Mouse (Mus musculus): ENCODE data around the gene Enpp6.
A peak's percentile ranks its signal among the peaks of the same experiment; 100 is the strongest.

Enpp6 gene

DNA sequence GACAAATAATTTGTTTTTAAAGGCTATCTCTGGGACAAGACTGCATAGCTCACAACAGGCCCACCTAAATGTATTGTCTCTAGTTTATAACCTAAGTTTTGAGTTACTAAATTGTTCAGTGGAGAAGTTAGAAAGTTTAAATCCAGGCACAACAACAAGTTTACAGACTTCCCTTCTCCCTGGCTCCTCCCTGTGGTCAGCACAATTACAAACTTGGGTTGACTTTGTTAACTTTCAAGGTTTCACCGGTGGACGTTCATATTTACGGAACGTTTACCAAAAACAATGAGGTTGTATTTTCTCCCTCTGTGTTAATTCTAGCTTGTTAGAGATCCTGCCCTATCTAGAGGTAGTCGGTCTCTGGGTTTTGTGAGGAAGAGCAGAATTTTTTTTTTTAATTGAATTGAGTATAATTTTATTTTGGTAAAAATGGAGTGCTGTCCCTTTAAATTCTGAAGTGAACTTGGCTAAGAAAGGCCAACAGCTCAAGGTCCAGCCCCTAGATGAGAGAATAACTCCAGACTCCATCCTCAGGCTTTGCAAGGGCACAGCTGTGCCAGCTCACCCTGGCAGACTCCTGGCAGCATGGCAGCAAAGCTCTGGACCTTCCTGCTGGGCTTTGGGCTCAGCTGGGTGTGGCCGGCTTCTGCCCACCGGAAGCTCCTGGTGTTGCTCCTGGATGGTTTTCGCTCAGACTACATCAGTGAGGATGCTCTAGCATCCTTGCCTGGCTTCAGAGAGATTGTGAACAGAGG lies at the start of gene Enpp6:
Gene Enpp6, plus strand, starts transcription at position 502 of the 755 bp plus-strand sequence.
- DNase-seq: no peak

- no peak for DNase-seq
Measured at GRCm38 (mm10) chr8:46938218-46938617, 48.5 kb upstream of the Enpp6 start.

DNA sequence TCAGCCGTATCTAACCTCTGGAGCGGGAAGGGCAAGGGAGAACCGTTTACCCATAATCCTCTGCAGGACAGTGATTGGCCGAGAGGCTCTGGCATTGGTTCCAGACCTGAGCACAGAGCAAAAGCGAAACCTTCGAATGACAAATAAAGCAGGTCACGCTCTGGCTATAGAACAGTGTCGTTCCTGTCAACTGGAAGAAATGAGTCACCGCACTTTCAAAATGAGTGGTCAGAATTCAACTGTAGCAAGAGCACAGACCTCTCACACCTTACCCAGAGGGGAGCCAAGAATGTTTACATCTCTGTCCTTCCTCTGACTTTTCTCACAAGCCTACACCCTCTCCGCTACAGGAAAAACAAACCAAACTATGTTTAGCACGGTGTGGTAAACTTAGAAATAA lies 45.4 kb upstream of the Enpp6 start:
- DNase-seq: peak; percentile 65

DNA sequence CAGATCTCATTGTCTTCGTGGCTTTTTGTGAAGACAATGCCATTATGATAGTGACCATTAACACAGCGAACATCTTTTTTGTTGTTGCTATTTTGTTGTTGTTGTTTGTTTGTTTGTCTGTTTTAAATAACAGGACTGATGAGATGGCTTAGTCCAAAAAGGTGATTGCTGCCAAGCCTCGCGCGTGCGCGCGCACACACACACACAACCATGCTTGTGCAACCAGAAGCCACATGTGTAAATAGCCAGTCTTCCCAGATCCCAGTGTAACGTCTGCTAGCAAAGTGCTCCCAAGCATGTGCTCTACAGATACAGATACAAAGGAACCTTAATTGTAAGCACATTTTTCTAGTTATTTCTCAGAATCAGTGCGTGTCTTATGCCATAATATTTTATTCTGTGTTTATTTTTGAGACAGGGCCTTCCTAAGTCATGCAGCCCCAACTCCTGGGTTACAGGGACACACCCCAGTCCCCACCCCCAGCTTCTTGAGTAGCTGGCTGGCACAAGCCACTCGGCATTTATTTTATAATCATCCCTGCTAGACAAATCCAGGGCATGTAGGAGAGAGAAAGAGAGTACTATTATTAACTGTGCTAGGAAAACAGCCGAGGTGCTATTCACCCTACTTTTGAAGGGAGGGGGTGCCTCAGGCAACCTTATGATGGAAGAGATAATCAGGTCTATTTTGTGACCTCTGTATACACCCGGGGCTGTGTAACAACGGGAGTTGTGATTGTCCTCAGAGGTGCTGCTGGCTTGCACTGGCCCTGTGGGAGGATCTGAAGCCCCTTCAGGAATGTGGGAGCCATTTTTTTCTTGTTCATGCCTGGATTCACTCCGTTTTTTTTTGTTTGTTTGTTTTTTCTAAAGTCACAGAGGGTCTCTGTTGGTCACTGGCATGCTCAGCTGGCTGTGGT lies 44.7 kb upstream of the Enpp6 start:
- DNase-seq: peak; percentile 22

DNA sequence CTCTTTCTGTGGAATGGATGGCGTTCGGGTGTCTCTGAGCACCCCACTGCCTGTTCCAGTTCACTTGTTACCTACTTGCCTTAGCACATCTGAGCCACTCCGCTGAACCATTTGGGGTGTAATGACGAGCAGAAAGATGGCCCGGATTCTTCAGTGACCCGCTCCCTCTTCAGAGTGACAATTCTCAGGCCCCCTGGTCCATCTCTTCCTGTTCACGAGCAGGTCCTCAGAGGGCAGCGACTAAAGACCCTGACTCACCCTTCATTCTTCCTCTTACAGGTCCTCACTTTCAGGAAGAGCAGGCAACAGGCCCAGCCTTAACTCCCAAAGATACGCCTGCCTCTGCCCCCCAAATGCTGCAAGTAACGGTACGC lies 44.0 kb upstream of the Enpp6 start:
- DNase-seq: no peak

DNA sequence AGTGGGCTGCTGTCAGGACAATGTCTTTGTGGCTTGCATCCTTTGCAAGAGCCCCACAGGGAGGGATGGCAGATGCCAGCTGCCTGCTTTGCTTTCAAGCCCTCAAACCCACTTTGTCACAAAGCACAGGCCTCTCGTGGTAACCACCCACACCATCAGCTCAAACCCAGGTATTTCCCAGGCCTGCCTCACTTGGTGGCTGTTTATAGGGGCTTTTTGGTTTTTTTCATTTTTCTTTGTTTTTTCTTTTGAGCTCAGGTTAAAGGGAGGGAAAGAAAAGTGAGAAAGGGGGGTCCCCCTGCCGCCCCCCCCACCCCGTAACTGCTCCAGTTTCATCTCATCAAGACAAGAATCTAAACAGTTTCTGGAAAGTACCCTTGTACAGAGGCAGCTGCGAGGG lies 43.4 kb upstream of the Enpp6 start:
- DNase-seq: no peak

- no peak for DNase-seq
Measured at GRCm38 (mm10) chr8:46946181-46946580, 40.5 kb upstream of the Enpp6 start.

GRCm38 (mm10) chr8:46948091-46948757 lies 38.5 kb upstream of the Enpp6 start:
- no peak for DNase-seq

GRCm38 (mm10) chr8:46953472-46953871 lies 33.2 kb upstream of the Enpp6 start:
- DNase-seq: peak; percentile 84

DNA sequence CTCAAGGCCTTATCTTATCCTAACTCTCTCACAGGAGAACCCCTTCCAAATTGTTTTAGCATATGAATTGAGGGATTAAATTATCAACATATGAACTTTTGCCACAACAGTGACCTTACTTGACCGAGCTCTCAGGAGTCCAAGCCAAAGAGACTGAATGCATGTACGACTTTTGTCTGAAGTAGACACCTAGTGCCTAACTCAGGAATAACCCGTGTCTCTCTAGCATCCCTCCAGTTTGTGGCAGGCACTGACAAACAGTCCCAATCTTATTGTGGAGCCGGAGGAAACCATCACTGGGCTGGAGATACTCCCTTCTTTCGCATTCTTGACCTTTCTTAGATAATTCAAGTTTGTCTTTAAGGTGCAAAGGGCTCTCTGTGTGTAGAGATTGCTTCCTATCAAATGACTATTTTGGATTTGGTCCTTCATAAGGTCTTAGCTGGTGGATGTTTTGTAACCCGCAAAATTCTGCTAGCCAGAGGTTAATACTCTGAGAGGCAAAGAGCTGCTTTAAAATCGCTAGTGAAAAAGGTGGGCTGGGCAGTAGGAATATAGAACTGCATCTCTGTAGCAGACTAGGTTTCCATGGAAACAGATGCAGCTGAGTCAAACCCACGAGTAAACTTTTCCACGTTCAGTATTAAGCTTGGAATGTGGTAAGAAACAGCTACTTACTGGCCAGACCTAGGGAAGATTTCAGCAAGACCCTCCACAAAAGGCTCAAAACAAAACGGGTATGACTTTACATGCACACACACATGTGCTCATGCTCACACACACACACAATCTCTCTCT lies 23.9 kb upstream of the Enpp6 start:
- no peak for DNase-seq

- DNase-seq: no peak
Measured at GRCm38 (mm10) chr8:46963619-46964145, 23.0 kb upstream of the Enpp6 start.

- no peak for DNase-seq
Measured at GRCm38 (mm10) chr8:46965812-46966211, 20.9 kb upstream of the Enpp6 start.

DNA sequence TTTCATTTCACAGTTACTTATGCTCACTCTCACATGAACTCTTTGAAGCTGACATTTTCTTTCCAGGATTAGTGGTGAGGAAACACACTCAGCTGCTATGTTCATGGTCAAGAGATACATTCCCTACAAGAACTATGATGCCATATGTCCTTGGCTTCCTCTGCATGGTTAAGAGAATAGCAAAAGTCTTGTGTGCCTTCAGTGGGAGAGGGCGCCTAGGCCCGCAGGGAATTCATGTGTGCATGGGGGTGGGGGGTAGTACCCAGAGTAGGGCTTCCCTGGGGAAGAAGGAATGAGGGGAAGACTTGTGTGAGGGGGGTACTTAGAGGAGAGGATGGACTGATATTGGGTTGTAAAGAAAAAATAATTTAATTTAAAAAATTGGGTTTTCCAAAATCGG lies 18.0 kb upstream of the Enpp6 start:
- DNase-seq: no peak

DNA sequence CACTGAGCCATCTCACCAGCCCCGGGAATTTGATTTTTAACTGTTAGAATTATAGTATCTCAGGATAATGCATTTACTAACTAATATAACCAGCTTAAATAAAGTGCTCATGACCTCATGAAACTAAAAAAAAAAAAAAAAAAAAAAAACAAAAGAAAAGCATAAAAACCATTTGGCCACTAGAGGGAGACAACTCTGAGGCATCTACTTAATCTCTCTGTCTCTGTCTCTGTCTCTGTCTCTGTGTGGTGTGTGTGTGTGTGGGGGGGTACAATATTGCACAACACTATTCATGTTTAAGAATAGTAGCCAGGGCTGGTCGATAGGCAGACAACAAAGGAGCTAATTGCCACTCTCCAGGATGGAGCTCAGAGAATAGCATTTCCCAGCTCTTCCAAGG lies 17.3 kb upstream of the Enpp6 start:
- DNase-seq: peak; percentile 20

GRCm38 (mm10) chr8:46977376-46977775 lies 9.3 kb upstream of the Enpp6 start:
- DNase-seq: no peak

- DNase-seq: no peak
Measured at GRCm38 (mm10) chr8:46982166-46982565, 4.5 kb upstream of the Enpp6 start.

- no peak for DNase-seq
Measured at GRCm38 (mm10) chr8:46982770-46983169, 3.9 kb upstream of the Enpp6 start.

DNA sequence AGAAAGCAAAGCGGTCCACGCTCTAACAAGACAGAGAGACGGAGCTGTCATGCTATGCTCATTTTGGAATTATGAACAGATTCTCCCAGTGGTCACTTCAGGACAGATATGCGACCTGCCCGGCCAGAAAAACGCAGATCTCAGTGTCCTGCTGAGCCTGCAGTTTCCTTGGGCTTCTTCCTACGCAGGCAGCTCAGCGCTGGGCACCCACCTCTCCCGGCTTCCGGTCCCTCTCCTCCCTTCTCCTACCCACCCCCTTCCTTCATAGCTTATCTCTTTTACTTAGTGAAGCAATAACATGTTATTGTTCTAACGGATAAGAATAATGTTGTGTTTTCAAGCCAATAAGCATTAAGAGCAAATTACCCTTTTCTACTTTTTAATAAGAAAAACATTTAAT lies 2.0 kb upstream of the Enpp6 start:
- no peak for DNase-seq

DNA sequence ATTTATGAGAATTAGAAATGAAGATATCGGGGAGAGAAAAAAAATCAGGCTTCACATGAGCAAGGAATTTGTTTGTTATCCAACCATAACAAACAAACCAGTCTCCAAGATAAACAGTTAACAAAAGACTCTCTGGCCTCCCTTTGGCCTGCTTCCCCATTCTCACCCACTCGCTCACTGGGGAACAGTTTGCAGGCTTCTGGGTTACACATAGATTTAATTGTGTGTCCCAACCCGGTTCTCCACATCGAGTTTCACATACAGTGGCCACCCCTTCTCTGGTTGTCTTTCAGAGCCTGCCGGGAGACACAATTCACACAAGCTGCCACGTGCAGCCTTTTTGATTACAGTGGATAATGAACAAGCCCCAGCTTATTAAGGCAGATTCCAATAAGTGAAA lies 1.7 kb downstream of the Enpp6 start:
- DNase-seq: no peak

GRCm38 (mm10) chr8:46991081-46991480 lies 4.4 kb downstream of the Enpp6 start:
- no peak for DNase-seq

DNA sequence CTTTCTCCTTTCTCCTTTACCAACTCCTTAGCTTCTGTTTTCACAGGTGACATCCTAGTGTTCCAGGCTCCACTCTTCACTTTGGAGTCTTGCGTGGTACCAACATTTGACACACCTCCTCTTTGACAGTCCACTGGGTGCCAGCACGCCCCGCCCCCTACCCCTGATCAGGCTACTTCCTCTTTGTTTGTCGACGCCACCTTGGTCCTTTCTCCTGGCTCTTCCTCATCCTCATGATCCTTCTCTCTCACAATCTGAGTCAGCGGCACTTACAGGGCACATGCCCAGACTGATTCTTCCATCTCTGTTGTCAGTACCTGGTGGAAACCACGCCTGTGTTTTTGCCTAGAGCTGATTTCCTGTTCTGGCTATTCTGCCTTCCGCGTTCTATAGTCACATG lies 5.9 kb downstream of the Enpp6 start:
- DNase-seq: no peak

GRCm38 (mm10) chr8:46995931-46996664 lies 9.4 kb downstream of the Enpp6 start:
- DNase-seq: no peak

Data from retina, postnatal 1 day (tissue).